Mouse (Mus musculus) heart, postnatal 4 days (tissue): ENCODE results near the gene Sh3d21. TPM values are rescaled to one million over a fixed set of nuclear protein-coding genes. Genes with fewer than 3 reads are reported as not detected.
"Not testable (repeated sequence)": the region's sequence is repeated elsewhere in the genome, so short reads cannot be mapped to it uniquely, and the experiment has no call there.

Experiments
- DNase-seq: peaks from one replicate; pipeline ENCODE4 v3.0.0; 2021
- total RNA-seq, 2 experiments: library from RNA; stranded (reverse); gene quantifications; 2 replicates each; pipeline ENCODE4 v1.2.3; 2021

Gene Sh3d21
- total RNA-seq, 2 experiments from 2014 or later: 1.6 to 1.8 TPM

DNA sequence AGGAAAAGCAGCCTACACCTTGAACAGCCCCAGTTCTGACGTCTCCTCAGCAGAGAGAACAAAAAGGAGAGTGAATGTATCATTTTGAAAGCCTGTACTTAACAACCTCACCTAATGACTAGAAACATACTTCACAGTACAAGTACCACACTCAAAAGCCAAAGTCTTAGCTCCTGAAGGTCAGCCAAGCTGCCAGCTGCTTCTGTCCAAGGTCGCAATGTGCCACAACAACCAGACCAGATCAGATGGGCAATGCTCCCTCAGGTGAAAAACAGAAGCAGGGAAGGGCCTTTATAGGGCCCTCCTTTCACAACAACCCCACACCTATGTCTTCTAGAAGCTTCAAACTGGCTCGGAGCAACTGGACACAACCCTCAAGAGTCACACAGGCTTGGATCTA, 2.8 kb upstream of the Sh3d21 start:
- no peak for DNase-seq

DNA sequence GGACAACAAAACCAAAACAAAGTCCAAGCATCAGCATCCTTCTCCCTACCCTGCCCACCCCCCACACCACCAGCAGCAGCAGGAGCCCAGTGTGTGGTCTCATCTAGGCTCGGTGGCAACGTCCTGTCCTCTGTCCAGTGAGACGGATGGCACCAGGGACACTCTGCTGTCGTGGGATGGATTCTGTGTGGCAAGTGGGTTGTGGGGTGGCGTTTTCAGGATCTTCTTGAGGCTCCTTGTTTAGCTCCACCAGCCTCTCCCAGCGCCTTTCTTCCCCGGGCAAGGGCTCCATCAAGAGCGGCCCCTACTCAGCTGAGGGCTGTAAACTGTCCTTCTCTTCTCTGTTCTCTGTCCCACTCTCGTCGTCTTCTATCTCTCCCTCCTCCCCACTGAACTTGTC, 1.8 kb upstream of the Sh3d21 start:
- DNase-seq: not testable (repeated sequence)

DNA sequence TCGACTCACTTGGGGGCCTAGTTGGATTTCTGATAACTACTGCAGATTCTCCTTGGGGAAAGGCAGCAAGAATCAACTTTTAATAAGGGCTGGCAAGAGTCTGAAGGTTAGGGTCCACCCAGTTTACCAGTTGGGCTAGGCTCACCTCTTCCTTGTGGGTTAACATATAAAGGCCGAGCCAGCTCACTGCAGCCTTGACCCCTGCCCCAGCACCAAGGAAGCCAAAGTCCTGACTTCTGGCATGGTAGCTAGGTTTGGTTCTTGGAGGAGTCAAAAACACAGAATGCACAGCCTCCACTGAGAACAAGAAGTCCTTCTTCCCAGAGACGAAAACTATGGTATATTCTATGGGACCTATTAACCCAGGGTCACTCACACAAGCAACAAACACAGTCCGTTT, 394 bp upstream of the Sh3d21 start:
- no peak for DNase-seq

DNA sequence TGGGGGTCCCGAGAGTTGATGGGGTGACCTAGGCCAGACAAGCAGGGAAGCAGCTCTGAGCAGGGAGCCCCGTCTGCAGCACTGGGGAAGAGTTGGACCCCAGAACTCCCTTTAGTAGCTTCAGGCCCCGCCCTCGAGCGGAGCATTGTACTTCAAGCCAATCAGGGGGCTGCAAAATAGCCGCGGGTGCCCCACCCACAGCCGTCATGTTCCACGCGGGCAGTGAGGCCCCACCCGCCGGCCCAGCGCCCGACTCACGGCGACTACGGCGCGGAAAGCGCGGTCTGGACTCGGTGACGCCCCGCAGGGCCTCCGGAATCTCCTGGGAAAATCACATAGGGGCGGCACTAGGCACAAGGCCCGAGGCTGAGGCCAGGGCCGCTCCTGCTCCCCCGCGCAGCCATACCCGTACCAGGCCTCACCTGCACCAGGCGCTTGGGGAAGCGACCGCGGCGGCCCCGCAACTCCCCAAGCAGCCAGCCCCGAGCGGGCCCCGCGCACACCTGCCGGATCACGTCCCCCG, 686 bp downstream of the Sh3d21 start:
- DNase-seq: peak; percentile 93

DNA sequence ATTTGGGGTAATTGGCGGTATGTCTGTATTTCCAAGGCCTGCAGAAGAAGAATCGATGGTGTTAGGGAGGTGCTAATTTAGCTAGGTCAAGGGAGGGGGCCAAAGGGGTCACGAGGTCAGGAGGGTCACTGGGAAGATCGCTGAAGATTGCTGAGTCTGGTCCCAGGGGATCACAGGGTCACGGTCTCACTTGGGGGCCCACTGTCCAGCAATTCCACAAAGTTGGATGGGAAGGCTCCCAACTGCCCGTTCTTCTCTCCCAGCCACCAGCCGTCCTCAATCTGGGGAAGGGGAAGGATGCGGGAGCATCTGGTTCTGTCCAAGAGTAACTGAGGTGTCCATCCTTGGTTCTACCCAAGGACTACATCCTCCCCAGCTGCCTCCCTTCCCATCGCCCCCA, 1.3 kb downstream of the Sh3d21 start:
- DNase-seq: no peak

DNA sequence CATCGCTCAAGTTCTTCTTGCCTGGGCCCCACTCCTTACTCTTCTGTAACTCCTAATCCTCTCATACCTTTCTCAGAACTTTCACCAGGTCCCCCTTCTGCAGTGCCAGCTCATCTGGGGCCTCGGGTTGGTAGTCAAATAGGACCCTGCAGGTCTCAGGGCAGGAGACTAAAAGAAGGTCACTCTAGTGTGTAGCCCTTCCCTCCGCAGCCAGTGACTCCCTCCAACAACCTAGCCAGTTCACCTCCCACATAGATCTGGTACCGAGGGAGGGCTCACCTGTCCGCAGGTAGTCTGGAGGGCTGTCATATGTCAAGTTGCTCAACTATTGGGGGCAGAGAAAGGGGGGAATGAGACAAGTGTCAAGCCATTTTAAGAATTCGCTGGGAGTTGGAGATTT, 1.8 kb downstream of the Sh3d21 start:
- no peak for DNase-seq

DNA sequence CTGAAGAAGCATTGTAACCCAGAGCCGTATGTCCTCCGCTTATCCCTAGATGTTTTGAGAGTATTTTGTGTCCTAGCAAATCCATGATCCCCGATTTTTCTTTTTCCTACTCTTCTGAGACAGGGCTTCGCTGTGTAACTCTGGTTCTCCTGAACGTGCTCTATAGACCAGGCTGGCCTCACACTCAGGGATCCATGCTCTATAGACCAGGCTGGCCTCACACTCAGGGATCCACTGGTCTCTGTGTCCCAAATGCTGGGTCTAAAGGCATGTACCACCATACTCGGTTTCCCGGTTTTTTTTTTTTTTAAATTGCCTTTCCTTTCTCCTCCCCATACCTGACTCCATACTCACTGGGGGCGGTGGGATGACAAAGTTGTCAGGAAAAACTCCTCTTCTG, 2.3 kb downstream of the Sh3d21 start:
- DNase-seq: no peak

DNA sequence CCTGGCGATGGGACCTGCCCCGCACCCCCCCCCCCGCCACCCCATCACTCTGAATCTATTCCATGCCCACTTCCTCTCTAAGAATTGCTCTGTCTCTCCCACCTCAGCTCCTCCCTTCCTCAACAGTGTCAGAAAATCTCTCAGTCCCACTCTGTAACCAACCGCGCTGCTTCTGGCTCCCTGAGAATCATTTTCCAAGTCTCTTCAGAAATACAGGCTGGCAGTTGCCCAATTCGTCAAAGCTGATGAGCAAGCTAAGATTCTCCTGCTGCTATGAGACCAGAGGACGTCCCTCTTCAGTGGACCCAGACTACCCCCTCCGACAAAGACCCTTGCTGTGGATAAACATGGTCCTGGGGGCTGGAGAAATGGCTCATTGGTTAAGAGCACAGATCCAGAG, 3.8 kb downstream of the Sh3d21 start:
- no peak for DNase-seq

DNA sequence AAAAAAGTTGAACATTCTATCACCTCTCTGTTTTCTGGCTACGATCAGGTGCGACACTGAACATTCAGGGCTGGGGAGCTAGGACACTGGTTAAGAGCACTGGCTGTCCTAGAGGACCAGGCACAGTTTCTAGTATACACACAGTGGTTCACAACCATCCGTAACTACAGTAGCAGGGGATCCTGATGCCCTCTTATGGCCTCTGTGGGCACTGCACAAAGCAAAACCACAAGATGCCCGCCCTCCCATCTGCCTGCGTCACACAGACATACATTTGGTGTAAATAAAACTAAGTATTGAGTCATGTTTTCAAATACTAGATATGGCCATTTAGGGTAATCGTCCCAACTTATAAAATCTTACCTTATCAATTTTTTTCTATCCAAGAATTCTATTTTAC, 5.7 kb downstream of the Sh3d21 start:
- no peak for DNase-seq

DNA sequence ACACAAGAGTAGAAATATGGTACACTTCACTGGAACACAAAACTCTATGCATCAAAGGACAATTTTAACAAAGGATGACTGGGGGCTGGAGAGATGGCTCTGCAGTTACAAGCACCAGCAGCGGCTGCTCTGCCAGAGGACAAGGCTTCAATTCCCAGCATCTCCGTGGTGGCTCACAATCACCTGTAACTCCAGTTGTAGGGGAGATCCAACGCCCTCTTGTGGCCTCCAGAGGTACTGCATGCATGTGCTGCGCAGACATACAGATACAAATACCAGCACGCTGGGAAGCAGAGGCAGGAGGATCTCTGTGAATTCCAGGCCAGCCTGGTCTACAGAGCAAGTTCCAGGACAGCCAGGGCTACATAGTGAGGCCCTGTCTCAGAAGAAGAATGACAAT, 6.7 kb downstream of the Sh3d21 start:
- no peak for DNase-seq

DNA sequence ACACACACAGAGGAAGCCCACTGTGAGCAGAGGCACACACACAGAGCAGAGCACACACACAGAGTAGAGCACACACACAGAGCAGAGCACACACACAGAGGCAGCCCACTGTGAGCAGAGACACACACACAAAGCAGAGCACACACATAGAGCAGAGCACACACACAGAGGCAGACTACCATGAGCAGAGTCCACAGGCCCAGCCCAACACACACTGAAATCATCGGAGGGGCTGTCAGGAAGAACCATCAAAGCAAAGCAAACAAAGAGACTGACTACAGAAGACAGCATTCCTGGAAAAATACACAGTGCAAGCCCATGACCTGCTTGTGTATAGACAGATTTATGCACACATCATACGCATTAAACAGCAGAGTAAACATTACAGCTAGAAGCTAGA, 7.4 kb downstream of the Sh3d21 start:
- no peak for DNase-seq

DNA sequence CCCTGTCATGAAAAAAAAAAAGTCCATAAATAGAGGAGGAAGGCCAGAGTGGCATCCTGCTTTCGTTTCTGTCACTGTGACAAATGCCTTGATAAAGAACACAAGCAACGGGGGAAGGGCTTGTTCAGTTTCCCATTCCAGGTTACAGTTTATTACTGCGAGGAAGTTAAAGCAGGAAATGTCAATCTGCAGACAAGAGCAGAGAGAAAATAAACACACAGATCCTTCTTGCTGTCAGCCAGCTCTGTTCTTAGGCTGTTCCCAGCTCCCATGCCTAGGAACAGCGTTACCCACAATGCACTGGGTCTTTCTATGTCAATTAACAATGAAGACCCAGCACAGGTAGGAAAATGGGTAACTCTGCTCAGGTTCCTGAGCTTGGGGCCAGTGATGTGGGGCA, 8.1 kb downstream of the Sh3d21 start:
- DNase-seq: no peak

DNA sequence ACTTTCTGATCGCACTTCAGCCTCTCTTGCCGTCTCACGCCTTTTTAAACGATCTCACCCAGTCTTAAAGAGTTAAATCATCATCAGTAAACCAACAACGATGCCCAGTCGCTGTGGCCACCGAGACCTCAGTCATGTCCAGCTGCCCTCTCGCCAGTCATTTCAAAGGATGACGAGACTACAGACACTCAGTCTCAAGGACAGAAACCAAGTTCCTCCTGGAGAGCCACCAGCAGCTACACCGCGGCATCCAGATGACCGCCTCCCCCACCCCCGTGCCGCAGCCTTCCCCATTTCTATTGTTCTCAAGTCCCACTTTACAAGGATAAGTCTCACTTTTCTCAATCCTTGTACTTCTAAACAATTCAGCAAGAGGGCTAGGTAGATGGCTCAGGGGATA, 10.4 kb downstream of the Sh3d21 start:
- no peak for DNase-seq

DNA sequence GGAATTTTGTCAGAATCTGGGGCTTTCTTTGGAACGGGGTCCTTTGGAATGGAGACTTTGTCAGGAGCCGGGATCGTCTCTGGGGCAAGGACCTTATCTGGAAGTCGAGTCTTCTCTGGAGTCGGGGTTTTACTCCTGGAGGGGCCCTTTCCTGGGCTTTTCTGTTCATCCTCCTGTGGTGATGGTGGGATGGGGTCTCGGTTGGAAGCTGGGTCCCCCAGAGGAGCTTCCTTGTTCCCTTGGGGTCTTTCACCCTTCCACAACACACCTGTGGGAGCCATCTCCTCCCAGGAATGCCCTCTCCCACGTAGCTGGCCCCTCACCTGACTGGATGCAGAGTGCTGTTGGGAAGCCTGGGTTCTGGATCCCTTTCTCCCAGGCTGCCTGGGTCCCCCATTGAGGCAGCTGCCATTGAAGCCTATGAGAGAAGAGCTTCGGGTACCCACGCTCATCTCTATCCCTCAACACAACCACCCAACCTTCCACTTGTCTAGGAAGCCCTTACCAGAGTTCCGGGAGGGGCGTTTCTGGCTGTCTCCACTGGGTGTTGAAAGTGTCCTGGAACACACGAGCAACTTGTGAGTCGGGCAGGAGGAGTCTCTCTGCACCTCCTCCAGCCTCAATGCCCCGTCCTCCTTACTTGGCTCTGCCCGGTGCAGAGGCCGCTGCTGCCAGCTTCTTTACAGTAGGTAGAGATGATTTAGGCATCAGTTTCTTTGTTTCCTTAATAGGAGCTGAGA, 11.4 kb downstream of the Sh3d21 start:
- DNase-seq: no peak

DNA sequence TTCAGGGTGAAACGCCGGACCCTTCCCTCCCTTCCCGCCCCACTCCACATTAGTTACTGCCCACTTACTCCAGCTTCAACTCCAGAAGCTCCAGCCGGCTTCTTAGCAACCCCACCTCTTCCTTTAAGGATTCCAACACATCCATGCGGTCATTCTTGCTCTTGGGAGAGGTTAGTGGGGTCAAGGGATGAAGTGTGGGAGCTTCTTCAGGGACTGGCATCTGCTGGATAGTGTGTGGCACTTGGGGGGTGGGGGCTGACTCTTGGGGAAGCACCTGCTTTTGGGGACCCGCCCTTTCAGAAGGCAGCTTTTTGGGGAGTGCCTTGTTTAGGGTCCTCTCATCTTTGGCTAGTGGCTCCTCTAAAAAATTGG, 12.4 kb downstream of the Sh3d21 start:
- DNase-seq: no peak

DNA sequence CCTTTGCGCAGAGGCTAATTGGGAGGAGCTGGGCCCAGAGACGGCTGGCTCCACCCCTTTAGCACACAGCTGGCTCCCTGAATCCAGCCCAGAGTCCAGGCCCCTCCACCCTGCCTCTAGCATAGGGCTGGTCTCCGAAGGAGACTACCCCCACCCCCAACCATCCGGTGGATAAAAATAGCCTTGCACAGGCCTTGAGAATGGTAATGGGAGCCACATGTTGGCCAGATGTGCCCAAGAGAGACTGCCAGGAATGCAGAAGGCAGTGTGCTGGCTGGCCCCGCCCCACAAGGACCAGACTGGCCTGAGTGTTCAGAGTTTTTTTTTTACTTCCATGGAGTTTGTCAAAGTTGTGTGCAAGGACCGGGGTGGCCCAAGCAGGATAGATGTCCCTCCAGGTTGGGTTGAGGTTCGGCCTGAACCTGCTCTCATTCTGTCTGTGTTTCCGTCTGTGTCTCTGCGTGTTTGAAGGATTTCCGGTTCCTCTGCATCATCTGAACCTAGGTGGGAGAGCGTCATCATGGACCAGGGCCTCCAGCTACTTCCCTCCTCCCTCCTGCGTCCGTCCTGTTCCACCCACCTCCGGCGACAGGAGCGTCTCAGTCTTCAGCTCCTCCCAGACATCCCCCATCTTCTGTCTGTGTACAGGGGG, 12.9 kb downstream of the Sh3d21 start:
- peak; percentile 84 for DNase-seq

DNA sequence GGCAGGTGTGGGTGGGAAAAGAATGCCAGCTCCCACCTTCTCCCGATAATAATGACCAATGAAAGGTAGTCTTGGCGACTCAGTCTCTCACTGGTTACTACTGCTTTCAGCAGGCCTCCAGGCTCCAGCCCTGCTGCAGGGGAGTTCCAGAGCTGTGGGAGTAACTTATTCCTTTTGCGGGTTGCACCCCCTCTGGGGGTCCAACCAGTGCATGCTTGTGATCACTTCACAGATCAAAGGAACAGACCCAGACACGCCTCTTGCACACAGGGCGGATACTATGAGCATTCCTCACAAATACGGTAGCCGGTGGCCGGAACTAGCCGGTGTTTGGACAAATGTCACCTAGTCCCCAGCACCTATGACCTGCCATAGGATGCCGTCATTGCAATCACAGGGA, 13.5 kb downstream of the Sh3d21 start:
- no peak for DNase-seq

DNA sequence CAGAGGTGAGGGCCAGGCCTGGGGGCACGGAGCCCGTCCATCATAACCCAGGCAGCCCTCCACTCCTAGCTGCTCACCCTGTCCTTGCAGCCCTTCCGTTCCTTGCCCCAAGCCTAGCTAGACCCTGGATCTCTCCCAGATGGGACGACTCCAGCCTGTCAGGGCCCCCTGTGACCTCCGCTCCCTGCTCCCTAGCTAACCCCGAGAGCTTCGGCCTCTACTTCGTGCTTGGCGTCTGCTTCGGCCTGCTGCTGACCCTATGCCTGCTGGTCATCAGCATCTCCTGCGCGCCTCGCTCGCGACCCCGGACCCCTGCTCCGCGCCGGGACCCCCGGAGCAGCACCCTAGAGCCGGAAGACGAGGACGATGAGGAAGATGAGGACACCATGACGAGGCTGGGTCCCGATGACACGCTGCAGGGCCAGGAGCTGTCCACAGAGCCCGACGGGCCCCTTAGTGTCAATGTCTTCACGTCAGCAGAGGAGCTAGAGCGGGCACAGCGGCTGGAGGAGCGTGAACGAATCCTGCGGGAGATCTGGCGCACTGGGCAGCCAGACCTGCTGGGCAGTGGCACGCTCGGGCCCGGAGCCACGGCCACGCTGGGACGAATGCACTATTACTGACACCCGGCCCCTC, 14.1 kb downstream of the Sh3d21 start:
- DNase-seq: no peak

DNA sequence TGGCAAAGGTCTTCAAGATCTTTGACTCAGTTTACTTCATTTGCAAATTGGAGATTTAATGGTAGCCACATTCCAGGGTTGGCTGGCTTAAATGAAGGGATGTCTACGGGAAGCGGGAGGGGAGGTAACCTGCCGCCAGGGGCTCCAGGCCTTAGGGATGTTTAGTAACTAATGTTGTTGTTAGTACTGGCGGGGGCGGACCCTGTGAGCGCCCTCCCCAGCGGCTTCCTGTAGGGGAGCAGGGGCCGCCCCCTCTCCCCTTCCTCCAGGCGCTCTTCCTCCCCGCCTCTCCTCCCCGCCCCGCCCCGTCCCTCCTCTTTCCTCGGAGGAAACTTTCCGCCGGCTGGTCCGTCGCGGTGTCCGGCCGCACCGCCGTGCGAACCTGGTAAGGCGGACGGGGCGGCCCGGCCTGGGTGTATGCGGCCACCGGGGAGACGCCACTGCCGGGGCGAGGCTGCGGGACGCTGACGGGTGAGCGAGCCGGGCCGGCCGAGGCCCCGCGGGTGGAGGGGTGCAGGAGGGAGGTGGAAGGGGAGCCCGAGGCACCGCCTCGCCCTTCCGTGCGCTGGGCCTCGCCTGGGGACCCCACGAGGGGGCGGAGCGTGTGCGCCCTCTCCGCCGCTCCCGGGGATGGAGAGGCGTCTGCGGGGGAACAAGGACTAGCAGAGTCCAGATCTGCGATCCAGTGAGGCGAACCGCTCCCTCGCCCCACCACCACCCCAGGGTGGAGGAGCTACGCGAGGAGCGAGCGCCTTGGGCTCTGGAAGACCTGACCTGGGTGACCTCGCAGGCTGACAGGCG, 14.9 kb downstream of the Sh3d21 start:
- peak; percentile 73 for DNase-seq

DNA sequence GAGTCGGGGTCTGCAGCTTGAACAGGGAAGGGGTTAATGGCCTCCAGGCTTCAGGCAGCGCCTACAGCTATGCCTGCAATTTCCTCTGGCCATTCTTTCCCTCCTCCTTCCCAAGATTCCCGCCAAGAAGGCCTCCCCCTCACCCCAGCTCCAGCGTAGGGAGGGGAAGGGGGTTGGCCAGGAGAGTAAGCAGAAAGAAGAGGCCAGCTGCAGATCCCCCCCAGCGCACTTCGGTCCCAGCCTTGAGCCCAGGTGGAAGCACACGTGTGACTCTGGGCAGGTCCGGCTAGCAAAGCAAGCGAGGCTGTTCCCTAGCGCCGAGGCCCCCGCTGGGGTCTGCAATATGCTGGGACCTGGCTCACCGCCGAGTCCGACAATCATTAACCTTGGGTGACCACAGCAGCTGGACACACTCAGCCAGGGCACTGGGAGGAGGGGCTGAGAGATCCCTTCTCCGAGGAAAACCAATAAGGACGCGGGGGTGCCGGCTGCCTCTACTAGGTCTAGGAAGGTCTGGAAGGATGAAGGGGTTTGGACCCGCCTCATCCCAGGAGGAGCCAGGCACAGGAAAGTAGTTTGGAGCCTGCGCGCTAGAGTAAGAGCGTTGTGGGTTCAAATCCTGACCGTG, 15.6 kb downstream of the Sh3d21 start, which contains the start of gene Eva1b:
TSS of gene Eva1b (plus strand) at position 212 of the 628 bp plus-strand sequence.
- DNase-seq: peak; percentile 79

DNA sequence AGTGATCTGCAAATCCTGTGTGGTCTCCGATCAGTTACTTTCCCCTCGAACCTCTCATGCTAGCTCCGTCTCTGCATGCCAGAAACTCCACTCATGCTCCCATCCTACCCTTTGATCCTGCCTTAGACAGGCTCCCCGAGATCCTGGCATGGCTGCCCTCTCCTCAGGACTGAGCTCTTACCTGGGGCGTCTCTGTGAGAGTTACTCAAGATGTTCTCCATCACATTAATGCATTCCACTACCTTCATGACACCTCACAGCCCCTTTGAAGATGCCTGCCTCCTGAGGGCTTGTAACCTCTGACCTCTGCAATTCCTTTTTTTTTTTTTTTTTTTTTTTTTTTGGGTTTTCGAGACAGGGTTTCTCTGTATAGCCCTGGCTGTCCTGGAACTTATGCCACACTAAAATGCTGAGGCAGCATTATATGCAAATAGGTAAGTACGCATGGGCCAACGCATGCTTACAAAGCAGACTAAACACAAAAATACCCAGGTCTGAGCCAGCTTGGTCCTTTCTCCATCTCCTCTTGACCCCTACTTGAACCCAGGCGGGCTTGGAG, 16.2 kb downstream of the Sh3d21 start:
- DNase-seq: no peak

DNA sequence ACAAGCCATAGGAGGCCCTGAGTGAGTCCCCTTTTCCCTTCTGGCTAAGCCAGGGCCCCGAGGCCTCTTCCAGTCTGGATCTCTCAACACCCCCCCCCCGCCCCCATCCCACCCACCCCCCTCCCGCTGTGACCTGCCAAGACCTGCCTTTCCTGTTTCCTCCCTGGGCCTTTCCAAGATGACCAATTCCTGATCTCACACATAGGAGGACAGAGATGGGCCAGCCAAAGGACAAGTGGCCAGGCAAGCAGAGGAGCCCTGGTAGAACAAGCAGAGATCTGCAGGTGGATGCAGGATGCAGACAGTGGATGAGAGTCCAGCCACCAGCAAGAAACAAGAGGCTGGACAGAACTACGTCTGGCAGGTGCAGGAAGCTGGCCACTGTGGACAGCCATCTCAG, 17.9 kb downstream of the Sh3d21 start:
- peak; percentile 38 for DNase-seq
